Mouse (Mus musculus) MEL (cell line): ENCODE data around the gene Rtn4rl1. TPM values are rescaled to one million over a fixed set of nuclear protein-coding genes. Genes with fewer than 3 reads are reported as not detected.

Experiments used
- DNase-seq: peaks from one replicate; pipeline ENCODE4 v3.0.0; 2011; ENCODE audit warnings: low read depth, low spot score
- H3K27ac ChIP-seq: 2 replicates; pipeline ENCODE4 v1.5.1; 2012; ENCODE audit warnings: low read depth, mild to moderate bottlenecking, control low read depth, low read length, moderate library complexity; ENCODE audit not compliant: control insufficient read depth
- H3K27me3 ChIP-seq, 2 experiments: fragments of 150-350 bp in 1 of 2; sonication (generic) in 1 of 2; 2 replicates each; pipeline ENCODE4 v1.6.1; 2012; ENCODE audit warnings: low read length in 2 of 2, mild to moderate bottlenecking in 2 of 2, improper control_type of control experiment in 1 of 2, moderate library complexity in 1 of 2; ENCODE audit not compliant: insufficient read depth in 2 of 2, control insufficient read depth in 1 of 2
- H3K36me3 ChIP-seq, 2 experiments: 2 replicates each; pipeline ENCODE4 v1.6.1; 2012 to 2014; ENCODE audit warnings: low read length in 2 of 2, improper control_type of control experiment in 1 of 2, inconsistent platforms in 1 of 2, mild to moderate bottlenecking in 1 of 2; ENCODE audit not compliant: insufficient read depth in 2 of 2, control insufficient read depth in 1 of 2
- H3K4me1 ChIP-seq, 2 experiments: fragments of 150-350 bp in 1 of 2; sonication (generic) in 1 of 2; 2 replicates each; pipeline ENCODE4 v1.6.1; 2012; ENCODE audit warnings: low read length in 2 of 2, improper control_type of control experiment in 1 of 2, mild to moderate bottlenecking in 1 of 2; ENCODE audit not compliant: insufficient read depth in 2 of 2, control insufficient read depth in 1 of 2
- H3K4me3 ChIP-seq, 2 experiments: fragments of 150-350 bp in 1 of 2; sonication (generic) in 1 of 2; 2 replicates each; pipeline ENCODE4 v1.5.1; 2012; ENCODE audit warnings: low read depth in 2 of 2, low read length in 2 of 2, mild to moderate bottlenecking in 2 of 2, moderate library complexity in 2 of 2, control low read depth in 1 of 2, improper control_type of control experiment in 1 of 2; ENCODE audit not compliant: control insufficient read depth in 1 of 2, insufficient read depth in 1 of 2
- H3K79me2 ChIP-seq: 2 replicates; pipeline ENCODE4 v1.6.1; 2012; ENCODE audit warnings: mild to moderate bottlenecking, low read length, moderate library complexity; ENCODE audit not compliant: control insufficient read depth, poor library complexity, insufficient read depth
- H3K9ac ChIP-seq: 2 replicates; pipeline ENCODE4 v1.6.1; 2012; ENCODE audit warnings: low read depth, mild to moderate bottlenecking, control low read depth, low read length, moderate library complexity; ENCODE audit not compliant: control insufficient read depth, poor library complexity, severe bottlenecking
- H3K9me3 ChIP-seq: fragments of 150-350 bp; sonication (generic); replicated peaks from 2 replicates; pipeline ENCODE4 v1.6.1; 2012; ENCODE audit warnings: mild to moderate bottlenecking, low read length, improper control_type of control experiment, moderate library complexity; ENCODE audit not compliant: insufficient read depth
- BHLHE40 ChIP-seq: IDR thresholded peaks from 2 replicates; pipeline ENCODE4 v1.6.1; 2012; ENCODE audit warnings: low read depth, mild to moderate bottlenecking, inconsistent platforms, low read length, improper control_type of control experiment, borderline replicate concordance
- CHD2 ChIP-seq: IDR thresholded peaks from 2 replicates; pipeline ENCODE4 v1.6.1; 2011; ENCODE audit warnings: low read length, improper control_type of control experiment
- CTCF ChIP-seq, 3 experiments: IDR thresholded peaks in 2 of 3; conservative IDR thresholded peaks in 1 of 3; 2 replicates each; pipeline ENCODE4 v1.5.1; 2011 to 2012; ENCODE audit warnings: low read length in 3 of 3, low read depth in 2 of 3, mild to moderate bottlenecking in 2 of 3, improper control_type of control experiment in 1 of 3, inconsistent platforms in 1 of 3, mixed read lengths in 1 of 3, moderate library complexity in 1 of 3; ENCODE audit not compliant: control insufficient read depth in 1 of 3, insufficient read depth in 1 of 3, poor library complexity in 1 of 3, severe bottlenecking in 1 of 3
- E2F4 ChIP-seq: IDR thresholded peaks from 2 replicates; pipeline ENCODE4 v1.6.1; 2011; ENCODE audit warnings: low read depth, low read length, improper control_type of control experiment, borderline replicate concordance
- EP300 ChIP-seq, 2 experiments: IDR thresholded peaks; 2 replicates each; pipeline ENCODE4 v1.6.1; 2011; ENCODE audit warnings: improper control_type of control experiment in 2 of 2, low read length in 2 of 2, low read depth in 1 of 2, mild to moderate bottlenecking in 1 of 2
- ETS1 ChIP-seq: IDR thresholded peaks from 2 replicates; pipeline ENCODE4 v1.6.1; 2012; ENCODE audit warnings: low read depth, mild to moderate bottlenecking, inconsistent platforms, low read length, improper control_type of control experiment, moderate library complexity
- HCFC1 ChIP-seq: IDR thresholded peaks from 2 replicates; pipeline ENCODE4 v1.6.1; 2012; ENCODE audit warnings: low read depth, mild to moderate bottlenecking, inconsistent platforms, low read length, improper control_type of control experiment, moderate library complexity
- MAX ChIP-seq: IDR thresholded peaks from 2 replicates; pipeline ENCODE4 v1.6.1; 2011; ENCODE audit warnings: low read length, improper control_type of control experiment
- POLR2A ChIP-seq, 2 experiments: IDR thresholded peaks; 2 replicates each; pipeline ENCODE4 v1.6.1; 2011 to 2012; ENCODE audit warnings: low read length in 2 of 2, mild to moderate bottlenecking in 2 of 2, control low read depth in 1 of 2, improper control_type of control experiment in 1 of 2, low read depth in 1 of 2, moderate library complexity in 1 of 2; ENCODE audit not compliant: control insufficient read depth in 1 of 2, insufficient read depth in 1 of 2, poor library complexity in 1 of 2
- POLR2AphosphoS5 ChIP-seq: IDR thresholded peaks from 2 replicates; pipeline ENCODE4 v1.6.1; 2012; ENCODE audit warnings: low read depth, borderline replicate concordance, mild to moderate bottlenecking, inconsistent platforms, low read length, moderate library complexity, mixed read lengths
- RAD21 ChIP-seq: IDR thresholded peaks from 2 replicates; pipeline ENCODE4 v1.6.1; 2011; ENCODE audit warnings: mild to moderate bottlenecking, low read depth, low read length, improper control_type of control experiment
- RCOR1 ChIP-seq: IDR thresholded peaks from 2 replicates; pipeline ENCODE4 v1.6.1; 2012; ENCODE audit warnings: low read depth, mild to moderate bottlenecking, inconsistent platforms, low read length, improper control_type of control experiment
- SIN3A ChIP-seq: IDR thresholded peaks from 2 replicates; pipeline ENCODE4 v1.6.1; 2012; ENCODE audit warnings: low read length, improper control_type of control experiment, inconsistent platforms
- TAL1 ChIP-seq: IDR thresholded peaks from 2 replicates; pipeline ENCODE4 v1.6.1; 2012; ENCODE audit warnings: mild to moderate bottlenecking, inconsistent platforms, low read length, moderate library complexity, mixed read lengths
- TBP ChIP-seq: IDR thresholded peaks from 2 replicates; pipeline ENCODE4 v1.8.0; 2011; ENCODE audit warnings: low read depth, low read length, improper control_type of control experiment
- TCF12 ChIP-seq: IDR thresholded peaks from 2 replicates; pipeline ENCODE4 v1.6.1; 2014; ENCODE audit warnings: low read depth, mild to moderate bottlenecking, inconsistent platforms, low read length, improper control_type of control experiment, moderate library complexity
- UBTF ChIP-seq: IDR thresholded peaks from 2 replicates; pipeline ENCODE4 v1.6.1; 2012; ENCODE audit warnings: low read depth, mild to moderate bottlenecking, inconsistent platforms, low read length, improper control_type of control experiment, moderate library complexity, borderline replicate concordance; ENCODE audit not compliant: insufficient read depth
- USF2 ChIP-seq, 2 experiments: IDR thresholded peaks; 2 replicates each; pipeline ENCODE4 v1.6.1; 2011 to 2012; ENCODE audit warnings: improper control_type of control experiment in 2 of 2, low read length in 2 of 2, borderline replicate concordance in 1 of 2, inconsistent platforms in 1 of 2, low read depth in 1 of 2, mild to moderate bottlenecking in 1 of 2; ENCODE audit not compliant: insufficient read depth in 1 of 2
- ZKSCAN1 ChIP-seq: IDR thresholded peaks from 2 replicates; pipeline ENCODE4 v1.6.1; 2012; ENCODE audit warnings: low read depth, mild to moderate bottlenecking, inconsistent platforms, low read length, improper control_type of control experiment, moderate library complexity
- polyA plus RNA-seq, 2 experiments: library from polyadenylated mRNA; stranded (reverse) in 1 of 2; unstranded in 1 of 2; fragments of >175 nt in 1 of 2; fragments of >200 nt in 1 of 2; gene quantifications; 2 replicates each; pipeline versions ENCODE4 v1.2.1 to v1.2.4; 2012; ENCODE audit warnings: low replicate concordance in 2 of 2, low read depth in 1 of 2; ENCODE audit not compliant: insufficient read length in 2 of 2, insufficient read depth in 1 of 2, missing spikeins in 1 of 2
- total RNA-seq: library from RNA; depleted of rRNA; stranded (reverse); fragments of 300-350 nt; gene quantifications from 2 replicates; pipeline ENCODE4 v1.2.3, GENCODE M21; 2012

The Rtn4rl1 gene
- total and polyA plus RNA-seq, 3 experiments = 0.35 to 2.6 TPM; not detected in 1

GRCm38 (mm10) chr11:75213372-75214080 is 19.9 kb downstream of the Rtn4rl1 start:
- DNase-seq = no peak
- TF ChIP-seq UBTF (no peak), RCOR1 (no peak), SIN3A (no peak), HCFC1 (no peak), TBP (no peak), TCF12 (no peak), CHD2 (no peak), ETS1 (no peak), POLR2AphosphoS5 (no peak), POLR2A (IDR thresholded peaks at IDR 0.05; ENCODE audit: control insufficient read depth in 1 of 2, insufficient read depth in 1 of 2, low read depth in 1 of 2, low read length in 2 of 2, poor library complexity in 1 of 2) (no peak), RAD21 (no peak), EP300 (IDR thresholded peaks at IDR 0.05; ENCODE audit: low read depth in 1 of 2, low read length in 2 of 2) (no peak), CTCF (IDR thresholded peaks at IDR 0.05 in 2 of 3, conservative IDR thresholded peaks at IDR 0.05 in 1 of 3; ENCODE audit: control insufficient read depth in 1 of 3, insufficient read depth in 1 of 3, low read depth in 2 of 3, low read length in 3 of 3, poor library complexity in 1 of 3, severe bottlenecking in 1 of 3) (no peak)
- Histone ChIP-seq H3K27ac (no peak overlapping the region), H3K27me3 (no peaks in the 10 kb centered on the region), H3K36me3 (no peaks in the 10 kb centered on the region), H3K4me1 (no peaks in the 10 kb centered on the region), H3K79me2 (no peaks in the 10 kb centered on the region), H3K9ac (no peak overlapping the region), H3K4me3 (no peak overlapping the region), H3K9me3 (no peaks in the 10 kb centered on the region)

GRCm38 (mm10) chr11:75214081-75214950 is 20.7 kb downstream of the Rtn4rl1 start:
- no peak for TF ChIP-seq TAL1
- TF ChIP-seq MAX = no peak
- no peak for TF ChIP-seq E2F4
- peak; percentile 88 for TF ChIP-seq ZKSCAN1
- no peak for TF ChIP-seq BHLHE40
- TF ChIP-seq USF2 (IDR thresholded peaks at IDR 0.05; ENCODE audit: borderline replicate concordance in 1 of 2, insufficient read depth in 1 of 2, low read depth in 1 of 2, low read length in 2 of 2) = no peak
- TF ChIP-seq TBP = no peak
- TF ChIP-seq CHD2 = no peak
- no peak for TF ChIP-seq RCOR1
- H3K4me1 ChIP-seq = no peaks in the 10 kb centered on the region
- no peaks in the 10 kb centered on the region for H3K36me3 ChIP-seq
- no peaks in the 10 kb centered on the region for H3K27me3 ChIP-seq
- DNase-seq = no peak
- no peak overlapping the region for H3K9ac ChIP-seq
- no peak overlapping the region for H3K4me3 ChIP-seq
- no peak overlapping the region for H3K27ac ChIP-seq
- no peaks in the 10 kb centered on the region for H3K9me3 ChIP-seq
- no peaks in the 10 kb centered on the region for H3K79me2 ChIP-seq
